Mouse (Mus musculus) large intestine, adult 2 months (tissue): ENCODE measurements around the gene Adcy6. TPM values are rescaled to one million over a fixed set of nuclear protein-coding genes. Genes with fewer than 3 reads are reported as not detected.

Source experiments
- DNase-seq: peaks from one replicate; pipeline ENCODE4 v3.0.0-alpha.2; 2012; ENCODE audit warnings: low read depth, low spot score
- WGBS: fragments of 180-500 bp; shearing (Covaris S2); methylation state at CpG from one replicate; pipeline ENCODE4 v1.1.7; 2018; 5-methylcytosine and 5-hydroxymethylcytosine counted together
- polyA plus RNA-seq: library from polyadenylated mRNA; depleted of rRNA; stranded (reverse); fragments of >200 nt; gene quantifications from 2 replicates; pipeline ENCODE4 v1.2.3, GENCODE M21; 2012; rRNA removed

Adcy6 gene
- polyA plus RNA-seq, result 64.9 and 89.8 TPM in 2 replicates

- no peak for DNase-seq
- 2% methylated on average over 64 of the region's 75 CpGs for WGBS
Measured at GRCm38 (mm10) chr15:98609331-98610130, at the start of gene Adcy6. TSS of gene Adcy6 (minus strand) at chr15:98610076.

- 75% methylated on average over 15 of the region's 15 CpGs for WGBS
- no peak for DNase-seq
Measured at GRCm38 (mm10) chr15:98656982-98657751, 47.3 kb upstream of the Adcy6 start.

- DNase-seq, result no peak
- WGBS, result 94% methylated on average over 8 of the region's 8 CpGs
Measured at GRCm38 (mm10) chr15:98652174-98652573, 42.3 kb upstream of the Adcy6 start.

GRCm38 (mm10) chr15:98651431-98651830 is 41.6 kb upstream of the Adcy6 start:
- 93% methylated on average over 15 of the region's 15 CpGs for WGBS
- DNase-seq, result no peak

GRCm38 (mm10) chr15:98648071-98648470 is 38.2 kb upstream of the Adcy6 start:
- no peak for DNase-seq
- WGBS, result 92% methylated on average over 3 of the region's 3 CpGs

GRCm38 (mm10) chr15:98647308-98647707 is 37.4 kb upstream of the Adcy6 start:
- 85% methylated on average over 10 of the region's 10 CpGs for WGBS
- no peak for DNase-seq

- 74% methylated on average over 8 of the region's 8 CpGs for WGBS
- no peak for DNase-seq
Measured at GRCm38 (mm10) chr15:98646737-98647136, 36.9 kb upstream of the Adcy6 start.

- no peak for DNase-seq
- 67% methylated on average over 24 of the region's 24 CpGs for WGBS
Measured at GRCm38 (mm10) chr15:98645057-98646026, 35.5 kb upstream of the Adcy6 start.

- 87% methylated on average over 12 of the region's 12 CpGs for WGBS
- no peak for DNase-seq
Measured at GRCm38 (mm10) chr15:98644406-98644805, 34.5 kb upstream of the Adcy6 start.

- DNase-seq, result no peak
- WGBS, result 36% methylated on average over 8 of the region's 8 CpGs
Measured at GRCm38 (mm10) chr15:98640157-98640556, 30.3 kb upstream of the Adcy6 start.

GRCm38 (mm10) chr15:98637155-98637554 is 27.3 kb upstream of the Adcy6 start:
- DNase-seq, result no peak
- WGBS, result 75% methylated on average over 3 of the region's 3 CpGs

GRCm38 (mm10) chr15:98636517-98636916 is 26.6 kb upstream of the Adcy6 start:
- DNase-seq, result no peak
- 84% methylated on average over 5 of the region's 5 CpGs for WGBS

GRCm38 (mm10) chr15:98635291-98635841 is 25.5 kb upstream of the Adcy6 start:
- WGBS, result 30% methylated on average over 21 of the region's 21 CpGs
- DNase-seq, result no peak

- no peak for DNase-seq
- WGBS, result under 1% methylated on average over 65 of the region's 65 CpGs
Measured at GRCm38 (mm10) chr15:98634541-98635081, 24.7 kb upstream of the Adcy6 start.

- no peak for DNase-seq
- 3% methylated on average over 25 of the region's 25 CpGs for WGBS
Measured at GRCm38 (mm10) chr15:98633822-98634470, 24.1 kb upstream of the Adcy6 start.

- 11% methylated on average over 4 of the region's 4 CpGs for WGBS
- no peak for DNase-seq
Measured at GRCm38 (mm10) chr15:98632921-98633320, 23.0 kb upstream of the Adcy6 start.

- under 1% methylated on average over 25 of the region's 25 CpGs for WGBS
- DNase-seq, result no peak
Measured at GRCm38 (mm10) chr15:98632107-98632744, 22.4 kb upstream of the Adcy6 start.

- WGBS, result under 1% methylated on average over 18 of the region's 18 CpGs
- DNase-seq, result no peak
Measured at GRCm38 (mm10) chr15:98631493-98631892, 21.6 kb upstream of the Adcy6 start.
